Mouse (Mus musculus) macrophage (primary cell): ENCODE measurements around the gene Ubtd2. TPM values are rescaled to one million over a fixed set of nuclear protein-coding genes. Genes with fewer than 3 reads are reported as not detected.

Experiments used
- H3K27ac ChIP-seq: fragments of 350-480 bp; formaldehyde crosslinking; 2 replicates; pipeline ENCODE4 v1.9.0; 2021
- H3K36me3 ChIP-seq: fragments of 350-480 bp; formaldehyde crosslinking; 2 replicates; pipeline ENCODE4 v1.9.0; 2021; ENCODE audit errors: inconsistent target
- H3K4me3 ChIP-seq: fragments of 350-480 bp; formaldehyde crosslinking; 2 replicates; pipeline ENCODE4 v1.9.0; 2021; ENCODE audit errors: inconsistent target
- H3K79me2 ChIP-seq: fragments of 350-480 bp; formaldehyde crosslinking; 2 replicates; pipeline ENCODE4 v1.9.0; 2021; ENCODE audit errors: inconsistent target
- WGBS: methylation state at CpG from one replicate; pipeline ENCODE4 v1.1.7; 2026; ENCODE audit warnings: inconsistent platforms; ENCODE audit not compliant: missing documents; 5-methylcytosine and 5-hydroxymethylcytosine counted together
- polyA plus RNA-seq: library from polyadenylated mRNA; stranded (reverse); fragments of 250-400 nt; gene quantifications from 3 replicates; pipeline ENCODE4 v1.2.4, GENCODE M21; 2018; ENCODE audit warnings: inconsistent platforms
- total RNA-seq, 78 experiments: library from RNA; depleted of rRNA; stranded (reverse); fragments of 250-400 nt; gene quantifications; 1 replicate in 9 of 78; 2 replicates in 24 of 78; 3 replicates in 43 of 78; 4 replicates in 2 of 78; pipeline ENCODE4 v1.2.4; 2018; ENCODE audit warnings: inconsistent platforms in 56 of 78

The Ubtd2 gene
- 1 to 10 TPM; 1.3 to 9.1 (median 2.5) TPM for total RNA-seq (2018; cell fraction: chromatin; rRNA removed)
- total RNA-seq (2018; cell fraction: cytosol; rRNA removed) = 1 to 10 TPM; 1.7 to 8.5 (median 3.2) TPM
- 10 to 100 TPM in 2 of 26 experiments, 1 to 10 TPM in 24; 1.3 to 18.9 (median 3.8) TPM for total RNA-seq (2018; cell fraction: nucleus; rRNA removed)
- polyA plus RNA-seq = 2.8 to 5.0 TPM (median 3.9 TPM) in 3 replicates

GRCm38 (mm10) chr11:32454800-32455506 is at the start of gene Ubtd2:
TSS of gene Ubtd2 (plus strand) at chr11:32455370.
- WGBS = under 1% methylated on average over 79 of the region's 86 CpGs
- no peaks in the 10 kb centered on the region for H3K79me2 ChIP-seq
- H3K4me3 ChIP-seq = peak within 1 kb of the TSS; percentile 76
- no peaks in the 10 kb centered on the region for H3K36me3 ChIP-seq
- no peak within 1 kb of the TSS for H3K27ac ChIP-seq

- 31% methylated on average over 2 of the region's 3 CpGs for WGBS
Observed at GRCm38 (mm10) chr11:32407863-32408262, 47.3 kb upstream of the Ubtd2 start.

GRCm38 (mm10) chr11:32409052-32409451 is 46.1 kb upstream of the Ubtd2 start:
- Histone ChIP-seq H3K36me3 (peaks cover 76% of the 10 kb centered on the region; the same call in 1 of the 2 replicates), H3K4me3 (no peak overlapping the region), H3K27ac (no peak overlapping the region), H3K79me2 (no peaks in the 10 kb centered on the region)

More at GRCm38 (mm10) chr11:32407863-32408262, 47.3 kb upstream of the Ubtd2 start:
- no peaks in the 10 kb centered on the region for H3K79me2 ChIP-seq
- no peak overlapping the region for H3K4me3 ChIP-seq
- peaks cover 71% of the 10 kb centered on the region; the same call in 1 of the 2 replicates for H3K36me3 ChIP-seq
- H3K27ac ChIP-seq = peak overlapping the region; percentile 62

DNA sequence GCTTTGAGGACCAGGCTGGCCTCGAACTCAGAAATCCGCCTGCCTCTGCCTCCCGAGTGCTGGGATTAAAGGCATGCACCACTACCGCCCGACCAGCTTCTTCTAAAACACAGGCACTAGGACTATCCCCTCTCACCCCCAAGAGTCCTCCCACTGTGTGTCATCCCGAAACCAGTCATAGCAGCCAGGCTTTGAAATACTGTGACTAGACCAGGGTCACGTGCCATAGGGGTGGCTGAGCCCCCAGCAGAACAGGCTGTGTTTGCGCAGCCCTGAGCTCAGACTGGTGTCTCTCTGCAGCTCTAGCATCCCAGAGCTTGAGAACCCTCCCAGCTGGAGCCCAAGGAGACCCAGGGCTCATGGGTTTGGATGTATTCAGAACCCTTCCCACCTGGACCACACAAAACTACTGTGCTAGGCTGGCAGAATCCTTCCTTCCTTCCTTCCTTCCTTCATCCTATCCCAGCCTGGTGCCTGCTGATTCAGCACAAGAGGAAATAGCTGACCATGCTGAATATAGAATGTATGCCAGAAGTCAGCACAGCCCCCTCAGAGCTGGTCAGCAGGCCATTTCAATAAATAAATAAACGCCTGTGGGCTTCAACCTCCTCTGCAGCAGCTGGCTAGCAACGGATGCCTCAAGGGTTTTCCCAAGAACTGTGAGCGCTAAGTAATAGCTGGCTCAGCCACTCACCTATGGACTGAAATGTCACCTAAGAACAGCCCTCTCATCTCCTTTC is 45.2 kb upstream of the Ubtd2 start:
- Histone ChIP-seq H3K79me2 (no peaks in the 10 kb centered on the region), H3K36me3 (peaks cover 76% of the 10 kb centered on the region), H3K4me3 (no peak overlapping the region), H3K27ac (no peak overlapping the region)
- 96% methylated on average over 11 of the region's 11 CpGs for WGBS

GRCm38 (mm10) chr11:32420001-32420400 is 35.2 kb upstream of the Ubtd2 start:
- Histone ChIP-seq H3K79me2 (no peaks in the 10 kb centered on the region), H3K36me3 (peaks cover 91% of the 10 kb centered on the region), H3K27ac (no peak overlapping the region), H3K4me3 (no peak overlapping the region)
- 86% methylated on average over 5 of the region's 5 CpGs for WGBS

- Histone ChIP-seq H3K36me3 (peaks cover 60% of the 10 kb centered on the region), H3K4me3 (no peak overlapping the region), H3K79me2 (no peaks in the 10 kb centered on the region), H3K27ac (no peak overlapping the region)
- WGBS = 88% methylated on average over 10 of the region's 12 CpGs
Observed at GRCm38 (mm10) chr11:32423311-32423710, 31.9 kb upstream of the Ubtd2 start.

DNA sequence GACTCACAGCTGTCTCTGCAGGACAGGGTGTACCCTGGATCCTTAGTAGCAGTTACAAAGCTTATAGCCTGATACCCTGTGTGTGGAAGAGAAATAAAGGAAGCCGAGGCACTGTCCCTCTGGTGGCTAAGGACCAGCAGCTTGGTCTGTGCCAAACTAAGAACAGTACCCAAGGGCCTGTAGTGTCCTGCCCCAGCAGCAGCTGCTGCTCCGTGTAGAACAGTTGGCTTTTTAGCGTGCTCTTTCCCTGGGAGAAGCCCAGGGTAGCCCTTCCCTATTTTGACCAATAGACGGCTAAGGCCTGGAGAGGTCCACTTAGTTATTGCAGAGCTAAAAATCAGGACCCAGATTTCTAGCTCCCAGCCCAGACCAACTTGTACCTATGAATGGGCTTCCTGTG is 30.6 kb upstream of the Ubtd2 start:
- Histone ChIP-seq H3K27ac (no peak overlapping the region), H3K36me3 (peaks cover 50% of the 10 kb centered on the region), H3K4me3 (no peak overlapping the region), H3K79me2 (no peaks in the 10 kb centered on the region)
- 88% methylated on average over 4 of the region's 4 CpGs for WGBS

DNA sequence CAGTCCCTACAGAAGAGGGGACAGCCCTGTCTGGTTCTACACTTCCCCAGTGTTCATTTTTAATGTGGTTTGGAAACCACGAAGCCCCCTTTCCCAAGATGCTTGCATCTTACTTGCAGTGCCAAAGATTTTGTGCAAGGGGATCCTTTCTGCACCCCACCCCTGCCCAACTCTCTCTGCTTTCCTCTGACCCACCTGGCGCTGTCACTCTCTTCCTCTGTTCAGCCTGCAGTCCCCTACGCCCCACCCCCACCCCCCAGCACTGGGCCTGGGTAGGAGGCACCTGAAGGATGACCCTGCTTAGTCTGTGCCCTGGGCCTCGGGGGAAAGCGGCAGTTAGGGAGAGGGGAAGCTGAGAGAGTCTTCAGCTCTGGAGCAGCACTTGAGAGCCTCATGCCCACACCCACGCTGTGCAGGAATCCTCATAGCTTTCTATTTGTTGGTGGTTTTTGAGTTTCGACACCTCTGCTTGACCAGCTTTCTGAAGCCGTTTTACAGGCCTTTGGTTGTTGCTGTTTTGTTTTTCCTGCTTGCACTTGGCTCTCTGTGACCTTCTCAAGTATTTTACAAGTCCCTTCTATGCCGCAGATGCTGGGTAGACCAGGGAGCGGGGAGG is 30.0 kb upstream of the Ubtd2 start:
- H3K4me3 ChIP-seq = no peak overlapping the region
- no peaks in the 10 kb centered on the region for H3K79me2 ChIP-seq
- H3K36me3 ChIP-seq = peaks cover 44% of the 10 kb centered on the region
- 52% methylated on average over 9 of the region's 10 CpGs for WGBS
- no peak overlapping the region for H3K27ac ChIP-seq

DNA sequence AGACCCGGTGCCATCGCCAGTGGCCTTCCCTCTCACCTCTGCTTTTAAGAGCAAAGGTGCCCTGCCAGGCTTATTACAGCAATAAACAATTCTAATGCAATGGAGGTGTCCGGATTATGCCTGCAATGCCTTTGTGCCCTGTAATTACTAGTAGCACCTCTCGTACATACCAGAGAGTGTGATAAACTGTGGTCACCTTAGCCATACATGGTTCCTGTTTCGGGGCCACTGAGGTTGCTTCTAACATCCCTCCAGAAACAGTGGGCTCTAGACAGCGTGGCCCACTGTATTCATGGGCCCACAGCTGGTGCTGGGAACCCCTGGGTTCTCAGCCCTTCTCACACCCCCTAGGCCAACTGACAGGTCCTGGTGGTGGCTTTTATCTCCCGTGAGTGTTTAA is 27.6 kb upstream of the Ubtd2 start:
- Histone ChIP-seq H3K36me3 (peaks cover 20% of the 10 kb centered on the region), H3K27ac (no peak overlapping the region), H3K4me3 (no peak overlapping the region), H3K79me2 (no peaks in the 10 kb centered on the region)
- WGBS = 62% methylated on average over 7 of the region's 7 CpGs

- Histone ChIP-seq H3K4me3 (no peak overlapping the region), H3K27ac (no peak overlapping the region), H3K36me3 (no peaks in the 10 kb centered on the region), H3K79me2 (no peaks in the 10 kb centered on the region)
- 81% methylated on average over 6 of the region's 6 CpGs for WGBS
Observed at GRCm38 (mm10) chr11:32435410-32436060, 19.6 kb upstream of the Ubtd2 start.

DNA sequence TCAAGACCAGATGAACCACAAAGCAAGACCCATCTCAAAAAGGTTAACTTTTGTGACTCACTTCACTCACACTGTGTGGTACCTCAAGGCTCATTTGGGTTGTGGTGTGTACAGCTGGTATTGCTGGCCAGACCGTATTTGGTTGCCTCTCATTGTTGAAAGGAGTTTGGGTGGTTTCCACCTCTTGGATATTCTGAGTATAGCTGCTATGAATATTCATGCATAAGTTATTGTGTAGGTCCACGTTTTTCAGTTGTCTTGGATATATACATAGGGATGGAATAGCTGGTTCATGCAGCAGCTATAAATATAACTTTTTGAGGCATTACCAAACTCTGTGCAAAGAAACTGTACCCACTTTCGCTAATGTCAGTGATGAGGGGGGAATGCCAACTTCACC is 12.6 kb upstream of the Ubtd2 start:
- no peak overlapping the region for H3K4me3 ChIP-seq
- no peaks in the 10 kb centered on the region for H3K36me3 ChIP-seq
- H3K79me2 ChIP-seq = no peaks in the 10 kb centered on the region
- H3K27ac ChIP-seq = no peak overlapping the region
- 95% methylated on average over 3 of the region's 3 CpGs for WGBS

DNA sequence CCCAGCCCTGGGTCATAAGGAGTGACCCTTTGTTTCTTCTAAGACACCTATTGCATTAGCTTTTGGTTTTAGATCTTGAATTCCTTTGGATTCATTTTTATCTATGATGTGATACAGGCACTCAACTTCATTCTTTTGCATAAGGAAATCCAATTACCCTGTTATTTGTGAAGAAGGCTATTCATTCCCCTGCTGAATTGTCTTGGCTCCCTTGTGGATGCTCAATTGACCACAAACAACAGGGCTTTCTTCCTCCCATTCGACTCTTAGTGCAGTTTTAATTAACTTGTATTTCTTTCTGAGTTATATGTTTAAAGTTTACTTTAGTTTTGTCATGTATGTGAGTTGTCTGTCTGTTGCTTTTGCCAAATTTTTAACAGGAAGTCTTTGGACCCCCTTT is 10.9 kb upstream of the Ubtd2 start:
- Histone ChIP-seq H3K4me3 (no peak overlapping the region), H3K36me3 (no peaks in the 10 kb centered on the region), H3K79me2 (no peaks in the 10 kb centered on the region), H3K27ac (no peak overlapping the region)
- 38% methylated on average over 1 of the region's 1 CpGs for WGBS

DNA sequence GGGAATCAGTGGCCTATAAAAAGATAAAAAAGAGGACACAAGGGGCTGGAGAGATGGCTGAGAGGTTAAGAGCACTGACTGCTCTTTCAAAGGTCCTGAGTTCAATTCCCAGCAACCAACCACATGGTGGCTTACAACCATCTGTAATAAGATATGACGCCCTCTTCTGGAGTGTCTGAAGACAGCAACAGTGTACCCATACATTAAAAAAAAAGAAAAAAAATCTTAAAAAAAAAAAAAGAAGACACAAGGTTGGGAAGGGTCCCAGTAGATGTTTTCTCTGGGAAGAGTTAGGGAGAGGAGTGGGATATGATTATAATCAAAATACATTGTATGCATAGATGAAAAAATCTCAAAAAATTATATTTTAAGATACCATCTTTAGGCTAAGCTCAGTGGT is 10.0 kb upstream of the Ubtd2 start:
- 100% methylated on average over 1 of the region's 1 CpGs for WGBS
- H3K36me3 ChIP-seq = no peaks in the 10 kb centered on the region
- no peak overlapping the region for H3K4me3 ChIP-seq
- H3K79me2 ChIP-seq = no peaks in the 10 kb centered on the region
- no peak overlapping the region for H3K27ac ChIP-seq

GRCm38 (mm10) chr11:32445637-32446226 is 9.4 kb upstream of the Ubtd2 start:
- no peaks in the 10 kb centered on the region for H3K36me3 ChIP-seq
- H3K27ac ChIP-seq = no peak overlapping the region
- no peak overlapping the region for H3K4me3 ChIP-seq
- 43% methylated on average over 6 of the region's 6 CpGs for WGBS
- no peaks in the 10 kb centered on the region for H3K79me2 ChIP-seq
